Mouse (Mus musculus) liver, embryonic 15.5 days (tissue): ENCODE measurements around the gene Adgrl3. TPM values are rescaled to one million over a fixed set of nuclear protein-coding genes. Genes with fewer than 3 reads are reported as not detected.
"Not testable (repeated sequence)": the region's sequence is repeated elsewhere in the genome, so short reads cannot be mapped to it uniquely, and the experiment has no call there.

Experiments used
- ATAC-seq: fragments of 200-750 bp; cut with Nextera tagmentation; 2 replicates; pipeline ENCODE4 v1.8.0; 2017; ENCODE audit warnings: moderate number of reproducible peaks, mild to moderate bottlenecking, moderate library complexity; ENCODE audit not compliant: insufficient read depth
- H3K27ac ChIP-seq: fragments of 300-500 bp; sonication (generic); replicated peaks from 2 replicates; pipeline ENCODE4 v1.5.1; 2015; ENCODE audit warnings: mild to moderate bottlenecking, inconsistent platforms
- H3K27me3 ChIP-seq: fragments of 300-500 bp; sonication (generic); 2 replicates; pipeline ENCODE4 v1.6.1; 2015; ENCODE audit warnings: mild to moderate bottlenecking, inconsistent platforms
- H3K36me3 ChIP-seq: fragments of 300-500 bp; sonication (generic); replicated peaks from 2 replicates; pipeline ENCODE4 v1.6.1; 2015; ENCODE audit warnings: moderate library complexity, mild to moderate bottlenecking, inconsistent platforms
- H3K4me1 ChIP-seq: fragments of 300-500 bp; sonication (generic); replicated peaks from 2 replicates; pipeline ENCODE4 v1.6.1; 2015; ENCODE audit warnings: inconsistent platforms
- H3K4me2 ChIP-seq: fragments of 300-500 bp; sonication (generic); 2 replicates; pipeline ENCODE4 v1.6.1; 2015; ENCODE audit warnings: moderate library complexity, mild to moderate bottlenecking, inconsistent platforms
- H3K4me3 ChIP-seq: fragments of 300-500 bp; sonication (generic); replicated peaks from 2 replicates; pipeline ENCODE4 v1.5.1; 2015; ENCODE audit warnings: mild to moderate bottlenecking, inconsistent platforms
- H3K9ac ChIP-seq: fragments of 300-500 bp; sonication (generic); 2 replicates; pipeline ENCODE4 v1.6.1; 2015; ENCODE audit warnings: moderate library complexity, mild to moderate bottlenecking, inconsistent platforms
- H3K9me3 ChIP-seq: fragments of 300-500 bp; sonication (generic); replicated peaks from 2 replicates; pipeline ENCODE4 v1.6.1; 2016; ENCODE audit warnings: inconsistent platforms
- WGBS: fragments of 180-500 bp; shearing (Covaris S2); methylation state at CpG from one replicate; pipeline ENCODE4 v1.1.7; 2015; ENCODE audit warnings: mixed read lengths; ENCODE audit not compliant: insufficient replicate concordance; 5-methylcytosine and 5-hydroxymethylcytosine counted together
- polyA plus RNA-seq: library from polyadenylated mRNA; unstranded; fragments of >200 nt; fragmentation: Nextera tagmentation; extraction: Ambion mirVana; gene quantifications from 2 replicates; pipeline ENCODE4 v1.2.1, GENCODE M21; 2015

Gene Adgrl3
- polyA plus RNA-seq, 1 experiment from 2014 or later: 0.84 TPM

- ATAC-seq: no peak
- H3K27ac ChIP-seq: no peak overlapping the region
- no peak overlapping the region for H3K4me3 ChIP-seq
- WGBS: 41% methylated on average over 5 of the region's 5 CpGs
- H3K9ac ChIP-seq: no peak overlapping the region
- no peaks in the 10 kb centered on the region for H3K27me3 ChIP-seq
- no peaks in the 10 kb centered on the region for H3K4me1 ChIP-seq
- no peaks in the 10 kb centered on the region for H3K9me3 ChIP-seq
- H3K36me3 ChIP-seq: no peaks in the 10 kb centered on the region
- H3K4me2 ChIP-seq: no peak overlapping the region
Observed at GRCm38 (mm10) chr5:81518720-81519496, 499.0 kb downstream of the Adgrl3 start.

GRCm38 (mm10) chr5:81519497-81520382 is 499.8 kb downstream of the Adgrl3 start:
- Histone ChIP-seq H3K9ac (no peak overlapping the region), H3K27ac (no peak overlapping the region), H3K9me3 (no peaks in the 10 kb centered on the region), H3K4me2 (no peak overlapping the region), H3K27me3 (no peaks in the 10 kb centered on the region), H3K36me3 (no peaks in the 10 kb centered on the region), H3K4me1 (no peaks in the 10 kb centered on the region), H3K4me3 (no peak overlapping the region)
- 25% methylated on average over 11 of the region's 11 CpGs for WGBS
- no peak for ATAC-seq

- H3K36me3 ChIP-seq: no peaks in the 10 kb centered on the region
- no peaks in the 10 kb centered on the region for H3K9me3 ChIP-seq
- no peak overlapping the region for H3K4me3 ChIP-seq
- no peaks in the 10 kb centered on the region for H3K4me1 ChIP-seq
- 67% methylated on average over 4 of the region's 4 CpGs for WGBS
- ATAC-seq: no peak
- H3K4me2 ChIP-seq: no peak overlapping the region
- H3K27me3 ChIP-seq: no peaks in the 10 kb centered on the region
- H3K9ac ChIP-seq: no peak overlapping the region
- no peak overlapping the region for H3K27ac ChIP-seq
Observed at GRCm38 (mm10) chr5:81522760-81523159, 502.8 kb downstream of the Adgrl3 start.

- H3K27me3 ChIP-seq: no peaks in the 10 kb centered on the region
- ATAC-seq: no peak
- 76% methylated on average over 12 of the region's 12 CpGs for whole genome bisulfite sequencing
Observed at GRCm38 (mm10) chr5:81524532-81524961, 504.6 kb downstream of the Adgrl3 start.

GRCm38 (mm10) chr5:81525326-81525725 is 505.4 kb downstream of the Adgrl3 start:
- Histone ChIP-seq H3K4me3 (no peak overlapping the region), H3K27ac (no peak overlapping the region), H3K4me2 (no peak overlapping the region), H3K4me1 (no peaks in the 10 kb centered on the region), H3K9ac (no peak overlapping the region), H3K36me3 (no peaks in the 10 kb centered on the region), H3K27me3 (no peaks in the 10 kb centered on the region), H3K9me3 (no peaks in the 10 kb centered on the region)
- no peak for ATAC-seq
- WGBS: 54% methylated on average over 2 of the region's 2 CpGs

More at GRCm38 (mm10) chr5:81524532-81524961, 504.6 kb downstream of the Adgrl3 start:
- Histone ChIP-seq H3K4me1 (no peaks in the 10 kb centered on the region), H3K4me2 (no peak overlapping the region), H3K27ac (no peak overlapping the region), H3K9ac (no peak overlapping the region), H3K36me3 (no peaks in the 10 kb centered on the region), H3K4me3 (no peak overlapping the region), H3K9me3 (no peaks in the 10 kb centered on the region)

GRCm38 (mm10) chr5:81531639-81532038 is 511.7 kb downstream of the Adgrl3 start:
- Histone ChIP-seq H3K9ac (no peak overlapping the region), H3K27me3 (no peaks in the 10 kb centered on the region), H3K4me3 (no peak overlapping the region), H3K36me3 (no peaks in the 10 kb centered on the region), H3K4me1 (no peaks in the 10 kb centered on the region), H3K9me3 (no peaks in the 10 kb centered on the region), H3K4me2 (no peak overlapping the region), H3K27ac (no peak overlapping the region)
- no peak for ATAC-seq
- WGBS: 65% methylated on average over 4 of the region's 4 CpGs

GRCm38 (mm10) chr5:81550211-81550610 is 530.3 kb downstream of the Adgrl3 start:
- no peak for ATAC-seq
- Histone ChIP-seq H3K27me3 (no peaks in the 10 kb centered on the region), H3K4me2 (no peak overlapping the region), H3K9me3 (no peaks in the 10 kb centered on the region), H3K36me3 (no peaks in the 10 kb centered on the region), H3K27ac (no peak overlapping the region), H3K4me3 (no peak overlapping the region), H3K9ac (no peak overlapping the region), H3K4me1 (no peaks in the 10 kb centered on the region)

- not testable (repeated sequence) for H3K9ac ChIP-seq, H3K9me3 ChIP-seq, H3K4me1 ChIP-seq, H3K27ac ChIP-seq, H3K36me3 ChIP-seq, H3K4me2 ChIP-seq, H3K4me3 ChIP-seq, ATAC-seq, H3K27me3 ChIP-seq
- WGBS: 61% methylated on average over 2 of the region's 2 CpGs
Observed at GRCm38 (mm10) chr5:81555149-81555548, 535.2 kb downstream of the Adgrl3 start.

- H3K27me3 ChIP-seq: no peaks in the 10 kb centered on the region
- H3K36me3 ChIP-seq: no peaks in the 10 kb centered on the region
- no peak overlapping the region for H3K4me3 ChIP-seq
- no peak for ATAC-seq
- no peak overlapping the region for H3K4me2 ChIP-seq
- no peaks in the 10 kb centered on the region for H3K4me1 ChIP-seq
- no peak overlapping the region for H3K9ac ChIP-seq
- H3K27ac ChIP-seq: no peak overlapping the region
- H3K9me3 ChIP-seq: no peaks in the 10 kb centered on the region
- 71% methylated on average over 8 of the region's 8 CpGs for WGBS
Observed at GRCm38 (mm10) chr5:81556008-81556407, 536.1 kb downstream of the Adgrl3 start.

- no peak overlapping the region for H3K27ac ChIP-seq
- WGBS: 79% methylated on average over 6 of the region's 6 CpGs
- no peaks in the 10 kb centered on the region for H3K36me3 ChIP-seq
- no peak overlapping the region for H3K4me2 ChIP-seq
- H3K4me1 ChIP-seq: no peaks in the 10 kb centered on the region
- H3K4me3 ChIP-seq: no peak overlapping the region
- no peak overlapping the region for H3K9ac ChIP-seq
- H3K9me3 ChIP-seq: no peaks in the 10 kb centered on the region
- H3K27me3 ChIP-seq: no peaks in the 10 kb centered on the region
- no peak for ATAC-seq
Observed at GRCm38 (mm10) chr5:81558965-81559364, 539.0 kb downstream of the Adgrl3 start.

GRCm38 (mm10) chr5:81564294-81564693 is 544.4 kb downstream of the Adgrl3 start:
- 48% methylated on average over 1 of the region's 1 CpGs for WGBS
- Histone ChIP-seq H3K27me3 (no peaks in the 10 kb centered on the region), H3K9me3 (no peaks in the 10 kb centered on the region), H3K27ac (no peak overlapping the region), H3K4me1 (no peaks in the 10 kb centered on the region), H3K36me3 (no peaks in the 10 kb centered on the region), H3K4me3 (no peak overlapping the region), H3K4me2 (no peak overlapping the region), H3K9ac (no peak overlapping the region)
- ATAC-seq: no peak
